Mouse (Mus musculus) cerebellum, adult 18-20 months (tissue): Measurements from ENCODE around the gene Cntn1.

ENCODE experiments used
- DNase-seq, 2 experiments: peaks; one replicate each; pipeline ENCODE4 v3.0.0; 2021

Cntn1 gene

GRCm38 (mm10) chr15:92050996-92051352 lies at the start of gene Cntn1:
TSS of gene Cntn1 (plus strand) at chr15:92051165.
- peak; percentile 88 to 91 for DNase-seq

- peak in 1 of 2 experiments; percentile 5 for DNase-seq
Observed at GRCm38 (mm10) chr15:92001431-92001830, 49.5 kb upstream of the Cntn1 start.

- DNase-seq: no peak
Observed at GRCm38 (mm10) chr15:92012165-92013083, 38.5 kb upstream of the Cntn1 start.

GRCm38 (mm10) chr15:92034111-92034510 lies 16.9 kb upstream of the Cntn1 start:
- no peak for DNase-seq

- no peak for DNase-seq
Observed at GRCm38 (mm10) chr15:92042538-92042937, 8.4 kb upstream of the Cntn1 start.

- peak; percentile 74 to 80 for DNase-seq
Observed at GRCm38 (mm10) chr15:92046042-92046441, 4.9 kb upstream of the Cntn1 start.

GRCm38 (mm10) chr15:92048031-92048430 lies 2.9 kb upstream of the Cntn1 start:
- DNase-seq: no peak

GRCm38 (mm10) chr15:92048531-92048930 lies 2.4 kb upstream of the Cntn1 start:
- DNase-seq: no peak

GRCm38 (mm10) chr15:92051353-92052132 lies 578 bp downstream of the Cntn1 start:
- DNase-seq: peak; percentile 82 to 87

GRCm38 (mm10) chr15:92052133-92052463 lies 1.1 kb downstream of the Cntn1 start:
- DNase-seq: peak in 1 of 2 experiments; percentile 79

GRCm38 (mm10) chr15:92057553-92057952 lies 6.6 kb downstream of the Cntn1 start:
- peak in 1 of 2 experiments; percentile 42 for DNase-seq

- no peak for DNase-seq
Observed at GRCm38 (mm10) chr15:92060986-92061385, 10.0 kb downstream of the Cntn1 start.

- DNase-seq: no peak
Observed at GRCm38 (mm10) chr15:92079416-92079815, 28.5 kb downstream of the Cntn1 start.

- peak in 1 of 2 experiments; percentile 16 for DNase-seq
Observed at GRCm38 (mm10) chr15:92085876-92086275, 34.9 kb downstream of the Cntn1 start.

GRCm38 (mm10) chr15:92087691-92088286 lies 36.8 kb downstream of the Cntn1 start:
- DNase-seq: no peak

- DNase-seq: no peak
Observed at GRCm38 (mm10) chr15:92090787-92091186, 39.8 kb downstream of the Cntn1 start.

- DNase-seq: peak; percentile 40 to 64
Observed at GRCm38 (mm10) chr15:92092041-92092440, 41.1 kb downstream of the Cntn1 start.

- no peak for DNase-seq
Observed at GRCm38 (mm10) chr15:92099410-92100174, 48.6 kb downstream of the Cntn1 start.

- DNase-seq: peak in 1 of 2 experiments; percentile 15
Observed at GRCm38 (mm10) chr15:92101956-92102355, 51.0 kb downstream of the Cntn1 start.

- DNase-seq: peak in 1 of 2 experiments; percentile 27
Observed at GRCm38 (mm10) chr15:92112455-92112854, 61.5 kb downstream of the Cntn1 start.

GRCm38 (mm10) chr15:92132936-92133335 lies 82.0 kb downstream of the Cntn1 start:
- no peak for DNase-seq

- DNase-seq: no peak
Observed at GRCm38 (mm10) chr15:92134254-92134653, 83.3 kb downstream of the Cntn1 start.

GRCm38 (mm10) chr15:92137026-92137425 lies 86.1 kb downstream of the Cntn1 start:
- no peak for DNase-seq
